Mouse (Mus musculus): ENCODE data around the gene Tmem89. TPM values are rescaled to one million over a fixed set of nuclear protein-coding genes. Genes with fewer than 3 reads are reported as not detected.

The Tmem89 gene
- not detected in 2 replicates for polyA plus RNA-seq (2015; fragmentation: Nextera tagmentation; extraction: Ambion mirVana)

DNA sequence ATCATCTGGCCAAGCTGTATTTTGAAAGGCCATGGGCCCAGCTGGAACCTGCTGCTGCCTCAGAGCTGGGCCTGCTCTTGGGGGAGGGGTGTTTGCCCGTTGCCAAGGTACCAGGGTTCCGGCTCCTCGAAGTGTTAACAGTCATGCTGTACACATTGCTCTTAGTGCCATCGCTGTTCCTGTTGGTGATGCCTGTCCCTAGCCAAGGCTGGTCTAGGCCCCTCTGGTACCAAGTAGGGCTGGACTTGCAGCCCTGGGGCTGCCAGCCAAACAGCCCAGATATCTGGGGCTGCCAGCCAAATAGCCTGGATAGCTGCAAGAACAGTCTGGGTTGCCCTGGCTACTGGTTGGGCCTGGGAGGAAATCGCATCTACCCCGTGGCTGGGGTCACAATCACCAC is at the start of gene Tmem89:
Gene Tmem89 (plus strand): TSS at position 129 of the 400 bp plus-strand sequence.
- Histone ChIP-seq H3K4me3 (no peak within 1 kb of the TSS), H3K27ac (no peak within 1 kb of the TSS), H3K4me2 (no peak within 1 kb of the TSS), H3K9me3 (no peaks in the 10 kb centered on the region), H3K9ac (peak within 1 kb of the TSS; percentile 22; the same call in 1 of the 2 replicates), H3K4me1 (no peaks in the 10 kb centered on the region), H3K36me3 (no peaks in the 10 kb centered on the region; the same call in 1 of the 2 replicates), H3K27me3 (no peaks in the 10 kb centered on the region)
- WGBS = 82% methylated on average over 6 of the region's 6 CpGs
- ATAC-seq (ENCODE audit: insufficient number of reproducible peaks, insufficient read depth, low FRiP score, low TSS enrichment, low read depth) = no peak

- ATAC-seq (ENCODE audit: insufficient number of reproducible peaks, insufficient read depth, low FRiP score, low TSS enrichment, low read depth) = no peak
- H3K36me3 ChIP-seq = no peaks in the 10 kb centered on the region; the same call in 1 of the 2 replicates
- no peak overlapping the region for H3K4me3 ChIP-seq
- H3K4me1 ChIP-seq = no peaks in the 10 kb centered on the region
- 40% methylated on average over 6 of the region's 6 CpGs for WGBS
- no peak overlapping the region for H3K9ac ChIP-seq
- H3K9me3 ChIP-seq = no peaks in the 10 kb centered on the region
- no peak overlapping the region for H3K4me2 ChIP-seq
- H3K27ac ChIP-seq = no peak overlapping the region
- no peaks in the 10 kb centered on the region for H3K27me3 ChIP-seq
Measured at GRCm38 (mm10) chr9:108912308-108912707, 2.1 kb upstream of the Tmem89 start.

DNA sequence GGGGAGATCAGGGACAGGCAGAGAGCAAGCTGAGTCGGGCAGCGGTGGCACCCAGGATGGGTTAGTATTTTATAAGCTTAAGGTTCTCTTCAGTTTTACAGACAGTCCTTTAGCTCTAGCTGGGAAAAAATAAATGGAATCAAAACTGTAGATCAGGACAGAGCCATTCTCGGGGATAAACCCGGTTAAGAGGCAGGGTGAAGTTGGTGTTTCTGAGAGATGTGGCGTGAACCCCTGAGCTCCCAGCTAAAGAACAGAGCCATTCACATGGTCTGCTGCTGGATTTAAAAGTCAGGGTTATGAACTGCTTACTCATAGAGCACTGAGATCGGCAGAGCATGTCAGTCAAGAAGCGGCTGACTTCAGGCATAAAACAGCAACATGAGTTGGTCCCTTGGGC is 1.3 kb upstream of the Tmem89 start:
- no peaks in the 10 kb centered on the region for H3K9me3 ChIP-seq
- no peak overlapping the region for H3K27ac ChIP-seq
- no peak overlapping the region for H3K4me3 ChIP-seq
- H3K27me3 ChIP-seq = no peaks in the 10 kb centered on the region
- H3K36me3 ChIP-seq = no peaks in the 10 kb centered on the region; the same call in 1 of the 2 replicates
- H3K4me1 ChIP-seq = no peaks in the 10 kb centered on the region
- 85% methylated on average over 7 of the region's 7 CpGs for WGBS
- H3K9ac ChIP-seq = no peak overlapping the region
- no peak for ATAC-seq (ENCODE audit: insufficient number of reproducible peaks, insufficient read depth, low FRiP score, low TSS enrichment, low read depth)
- H3K4me2 ChIP-seq = no peak overlapping the region

- H3K4me2 ChIP-seq = no peak overlapping the region
- no peaks in the 10 kb centered on the region; the same call in 1 of the 2 replicates for H3K36me3 ChIP-seq
- H3K9ac ChIP-seq = no peak overlapping the region
- H3K4me1 ChIP-seq = no peaks in the 10 kb centered on the region
- no peaks in the 10 kb centered on the region for H3K27me3 ChIP-seq
- H3K9me3 ChIP-seq = no peaks in the 10 kb centered on the region
- 78% methylated on average over 10 of the region's 10 CpGs for WGBS
- ATAC-seq (ENCODE audit: insufficient number of reproducible peaks, insufficient read depth, low FRiP score, low TSS enrichment, low read depth) = no peak
- no peak overlapping the region for H3K4me3 ChIP-seq
- no peak overlapping the region for H3K27ac ChIP-seq
Measured at GRCm38 (mm10) chr9:108913621-108914020, 798 bp upstream of the Tmem89 start.

DNA sequence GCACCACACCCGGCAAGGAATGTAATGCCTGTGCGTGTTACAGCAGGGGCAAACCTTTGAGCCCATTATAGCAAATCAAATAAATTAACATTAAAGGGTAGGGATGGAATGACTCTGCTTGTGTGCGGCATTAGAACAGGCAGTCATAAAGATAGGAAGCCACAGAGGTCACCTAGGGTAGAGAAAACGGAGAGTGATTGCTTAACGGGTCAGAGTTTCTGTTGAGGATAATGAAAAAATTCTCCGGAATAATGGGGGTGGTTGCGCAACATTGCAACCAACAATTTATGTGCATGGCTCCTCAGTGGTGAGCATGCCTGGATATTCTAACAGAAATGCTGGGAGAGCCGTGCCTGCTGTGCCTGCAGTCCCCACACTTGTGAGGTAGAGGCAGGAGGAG is 11.5 kb downstream of the Tmem89 start:
- no peak overlapping the region for H3K4me3 ChIP-seq
- WGBS = 68% methylated on average over 8 of the region's 8 CpGs
- H3K27me3 ChIP-seq = no peaks in the 10 kb centered on the region
- no peak overlapping the region for H3K27ac ChIP-seq
- H3K36me3 ChIP-seq = no peaks in the 10 kb centered on the region
- H3K9me3 ChIP-seq = no peaks in the 10 kb centered on the region
- H3K4me1 ChIP-seq = no peaks in the 10 kb centered on the region
- ATAC-seq (ENCODE audit: insufficient number of reproducible peaks, insufficient read depth, low FRiP score, low TSS enrichment, low read depth) = no peak
- H3K4me2 ChIP-seq = no peak overlapping the region
- no peak overlapping the region for H3K9ac ChIP-seq

DNA sequence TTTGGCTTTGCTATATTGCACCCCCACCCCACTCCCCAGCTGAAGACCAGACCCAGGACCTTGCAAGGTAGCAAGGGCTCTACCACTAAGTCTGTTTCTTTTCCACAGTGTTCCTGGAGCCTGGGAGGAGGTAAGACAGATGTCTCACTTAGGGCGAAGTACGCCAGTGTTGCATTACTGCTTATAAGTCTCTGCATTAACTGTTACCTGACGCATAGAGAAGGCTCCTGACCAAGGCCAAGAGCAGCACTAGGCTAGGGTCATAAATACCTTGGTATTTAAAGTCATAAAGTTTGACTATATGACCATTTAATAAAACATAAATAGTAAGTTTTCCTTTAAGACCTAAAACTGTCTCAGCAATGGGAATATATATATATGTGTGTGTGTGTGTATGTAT is 14.0 kb downstream of the Tmem89 start:
- no peak for ATAC-seq (ENCODE audit: insufficient number of reproducible peaks, insufficient read depth, low FRiP score, low TSS enrichment, low read depth)
- H3K36me3 ChIP-seq = no peaks in the 10 kb centered on the region
- 85% methylated on average over 3 of the region's 3 CpGs for WGBS

GRCm38 (mm10) chr9:108935991-108936390 is 21.6 kb downstream of the Tmem89 start:
- no peak for ATAC-seq (ENCODE audit: insufficient number of reproducible peaks, insufficient read depth, low FRiP score, low TSS enrichment, low read depth)
- WGBS = 7% methylated on average over 3 of the region's 3 CpGs
- H3K4me3 ChIP-seq = peak overlapping the region; percentile 99; the same call in 1 of the 2 replicates

More for the DNA sequence above, 14.0 kb downstream of the Tmem89 start:
- no peak overlapping the region for H3K4me3 ChIP-seq
- no peak overlapping the region for H3K27ac ChIP-seq
- H3K4me2 ChIP-seq = no peak overlapping the region
- H3K27me3 ChIP-seq = no peaks in the 10 kb centered on the region
- H3K4me1 ChIP-seq = no peaks in the 10 kb centered on the region
- no peak overlapping the region for H3K9ac ChIP-seq
- no peaks in the 10 kb centered on the region for H3K9me3 ChIP-seq

GRCm38 (mm10) chr9:108936418-108937364 is 22.3 kb downstream of the Tmem89 start, which contains the start of gene Uqcrc1:
TSS of gene Uqcrc1 (plus strand) at chr9:108936633.
- H3K27me3 ChIP-seq = no peaks in the 10 kb centered on the region
- peaks cover 4% of the 10 kb centered on the region for H3K4me1 ChIP-seq
- peak; percentile 65 for ATAC-seq (ENCODE audit: insufficient number of reproducible peaks, insufficient read depth, low FRiP score, low TSS enrichment, low read depth)
- peak within 1 kb of the TSS; percentile 83 for H3K4me2 ChIP-seq
- WGBS = 1% methylated on average over 57 of the region's 58 CpGs
- peaks cover 36% of the 10 kb centered on the region for H3K36me3 ChIP-seq
- H3K9me3 ChIP-seq = no peaks in the 10 kb centered on the region
- peak within 1 kb of the TSS; percentile 60; the same call in 1 of the 2 replicates for H3K27ac ChIP-seq
- H3K9ac ChIP-seq = peak within 1 kb of the TSS; percentile 94
- peak within 1 kb of the TSS; percentile 99 for H3K4me3 ChIP-seq

More at GRCm38 (mm10) chr9:108935991-108936390, 21.6 kb downstream of the Tmem89 start:
- Histone ChIP-seq H3K27me3 (no peaks in the 10 kb centered on the region), H3K4me1 (peaks cover 4% of the 10 kb centered on the region), H3K27ac (no peak overlapping the region), H3K9ac (peak overlapping the region; percentile 94; the same call in 1 of the 2 replicates), H3K9me3 (no peaks in the 10 kb centered on the region), H3K4me2 (peak overlapping the region; percentile 83), H3K36me3 (peaks cover 29% of the 10 kb centered on the region)

GRCm38 (mm10) chr9:108945111-108945510 is 30.7 kb downstream of the Tmem89 start:
- no peak for ATAC-seq (ENCODE audit: insufficient number of reproducible peaks, insufficient read depth, low FRiP score, low TSS enrichment, low read depth)
- H3K4me2 ChIP-seq = no peak overlapping the region
- peaks cover 94% of the 10 kb centered on the region for H3K36me3 ChIP-seq
- no peaks in the 10 kb centered on the region for H3K9me3 ChIP-seq
- no peak overlapping the region for H3K4me3 ChIP-seq
- no peak overlapping the region for H3K9ac ChIP-seq
- WGBS = 73% methylated on average over 9 of the region's 9 CpGs
- no peaks in the 10 kb centered on the region for H3K27me3 ChIP-seq
- no peak overlapping the region for H3K27ac ChIP-seq
- peaks cover 30% of the 10 kb centered on the region for H3K4me1 ChIP-seq

- 86% methylated on average over 5 of the region's 5 CpGs for WGBS
- no peaks in the 10 kb centered on the region for H3K27me3 ChIP-seq
- no peaks in the 10 kb centered on the region for H3K9me3 ChIP-seq
- H3K4me2 ChIP-seq = no peak overlapping the region
- H3K4me3 ChIP-seq = no peak overlapping the region
- no peak for ATAC-seq (ENCODE audit: insufficient number of reproducible peaks, insufficient read depth, low FRiP score, low TSS enrichment, low read depth)
- peaks cover 94% of the 10 kb centered on the region for H3K36me3 ChIP-seq
- H3K4me1 ChIP-seq = peaks cover 35% of the 10 kb centered on the region
- no peak overlapping the region for H3K27ac ChIP-seq
- no peak overlapping the region for H3K9ac ChIP-seq
Measured at GRCm38 (mm10) chr9:108945608-108946007, 31.2 kb downstream of the Tmem89 start.

DNA sequence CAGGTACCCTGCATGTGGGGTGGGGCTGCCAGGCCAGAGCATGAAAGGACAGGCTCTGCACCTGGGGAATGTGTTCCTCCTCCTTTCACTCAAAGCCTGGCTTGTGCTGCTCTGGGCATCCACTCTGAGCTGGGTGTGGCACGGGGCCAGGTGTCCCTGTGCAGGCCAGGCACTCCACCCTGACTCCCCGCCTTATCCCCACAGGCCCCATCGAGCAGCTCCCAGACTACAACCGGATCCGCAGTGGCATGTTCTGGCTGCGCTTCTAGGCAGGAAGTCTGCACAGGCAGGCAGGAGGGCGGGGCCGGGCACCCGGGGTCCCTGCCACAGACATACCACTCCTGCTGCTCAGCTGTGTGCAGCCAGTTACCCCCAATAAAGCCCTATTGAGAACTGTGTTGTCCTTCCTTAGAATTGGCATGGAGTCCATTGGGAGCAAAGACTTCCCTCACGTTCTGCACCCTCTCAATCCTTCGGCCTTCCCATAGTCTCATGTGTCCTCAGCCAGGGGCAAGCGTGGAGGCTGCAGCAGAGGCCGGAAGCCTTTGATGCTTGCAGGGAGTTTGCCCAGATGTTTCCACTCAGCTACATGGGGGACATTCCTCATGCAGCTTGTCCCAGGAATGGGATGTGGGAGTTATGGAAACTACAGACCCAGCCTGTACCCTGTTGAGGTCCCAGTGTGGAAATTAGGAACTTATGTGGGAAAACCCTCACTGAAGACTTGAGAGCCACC is 35.0 kb downstream of the Tmem89 start:
- 20% methylated on average over 13 of the region's 13 CpGs for WGBS
- Histone ChIP-seq H3K27me3 (peaks cover 11% of the 10 kb centered on the region), H3K9me3 (no peaks in the 10 kb centered on the region), H3K27ac (peak overlapping the region; percentile 98), H3K36me3 (peaks cover 71% of the 10 kb centered on the region), H3K9ac (peak overlapping the region; percentile 52), H3K4me3 (0 out of 2 replicates have a peak overlapping the region, but pooled peaks have one; percentile 3), H3K4me1 (peaks cover 57% of the 10 kb centered on the region), H3K4me2 (peak overlapping the region; percentile 33)
- peak; percentile 84 for ATAC-seq (ENCODE audit: insufficient number of reproducible peaks, insufficient read depth, low FRiP score, low TSS enrichment, low read depth)
